Mouse (Mus musculus) MEL (cell line): Measurements from ENCODE around the gene Dhcr24. TPM values are rescaled to one million over a fixed set of nuclear protein-coding genes. Genes with fewer than 3 reads are reported as not detected.

Experiments
- DNase-seq: peaks from one replicate; pipeline ENCODE4 v3.0.0; 2011; ENCODE audit warnings: low read depth, low spot score
- H3K27ac ChIP-seq: 2 replicates; pipeline ENCODE4 v1.5.1; 2012; ENCODE audit warnings: low read depth, mild to moderate bottlenecking, control low read depth, low read length, moderate library complexity; ENCODE audit not compliant: control insufficient read depth
- H3K27me3 ChIP-seq, 2 experiments: fragments of 150-350 bp in 1 of 2; sonication (generic) in 1 of 2; 2 replicates each; pipeline ENCODE4 v1.6.1; 2012; ENCODE audit warnings: low read length in 2 of 2, mild to moderate bottlenecking in 2 of 2, improper control_type of control experiment in 1 of 2, moderate library complexity in 1 of 2; ENCODE audit not compliant: insufficient read depth in 2 of 2, control insufficient read depth in 1 of 2
- H3K36me3 ChIP-seq, 2 experiments: 2 replicates each; pipeline ENCODE4 v1.6.1; 2012 to 2014; ENCODE audit warnings: low read length in 2 of 2, improper control_type of control experiment in 1 of 2, inconsistent platforms in 1 of 2, mild to moderate bottlenecking in 1 of 2; ENCODE audit not compliant: insufficient read depth in 2 of 2, control insufficient read depth in 1 of 2
- H3K4me1 ChIP-seq, 2 experiments: fragments of 150-350 bp in 1 of 2; sonication (generic) in 1 of 2; 2 replicates each; pipeline ENCODE4 v1.6.1; 2012; ENCODE audit warnings: low read length in 2 of 2, improper control_type of control experiment in 1 of 2, mild to moderate bottlenecking in 1 of 2; ENCODE audit not compliant: insufficient read depth in 2 of 2, control insufficient read depth in 1 of 2
- H3K4me3 ChIP-seq, 2 experiments: fragments of 150-350 bp in 1 of 2; sonication (generic) in 1 of 2; 2 replicates each; pipeline ENCODE4 v1.5.1; 2012; ENCODE audit warnings: low read depth in 2 of 2, low read length in 2 of 2, mild to moderate bottlenecking in 2 of 2, moderate library complexity in 2 of 2, control low read depth in 1 of 2, improper control_type of control experiment in 1 of 2; ENCODE audit not compliant: control insufficient read depth in 1 of 2, insufficient read depth in 1 of 2
- H3K79me2 ChIP-seq: 2 replicates; pipeline ENCODE4 v1.6.1; 2012; ENCODE audit warnings: mild to moderate bottlenecking, low read length, moderate library complexity; ENCODE audit not compliant: control insufficient read depth, poor library complexity, insufficient read depth
- H3K9ac ChIP-seq: 2 replicates; pipeline ENCODE4 v1.6.1; 2012; ENCODE audit warnings: low read depth, mild to moderate bottlenecking, control low read depth, low read length, moderate library complexity; ENCODE audit not compliant: control insufficient read depth, poor library complexity, severe bottlenecking
- H3K9me3 ChIP-seq: fragments of 150-350 bp; sonication (generic); replicated peaks from 2 replicates; pipeline ENCODE4 v1.6.1; 2012; ENCODE audit warnings: mild to moderate bottlenecking, low read length, improper control_type of control experiment, moderate library complexity; ENCODE audit not compliant: insufficient read depth
- BHLHE40 ChIP-seq: IDR thresholded peaks from 2 replicates; pipeline ENCODE4 v1.6.1; 2012; ENCODE audit warnings: low read depth, mild to moderate bottlenecking, inconsistent platforms, low read length, improper control_type of control experiment, borderline replicate concordance
- CHD1 ChIP-seq: IDR thresholded peaks from 2 replicates; pipeline ENCODE4 v1.6.1; 2012; ENCODE audit warnings: low read depth, mild to moderate bottlenecking, inconsistent platforms, low read length, improper control_type of control experiment
- CHD2 ChIP-seq: IDR thresholded peaks from 2 replicates; pipeline ENCODE4 v1.6.1; 2011; ENCODE audit warnings: low read length, improper control_type of control experiment
- CTCF ChIP-seq, 3 experiments: IDR thresholded peaks in 2 of 3; conservative IDR thresholded peaks in 1 of 3; 2 replicates each; pipeline ENCODE4 v1.5.1; 2011 to 2012; ENCODE audit warnings: low read length in 3 of 3, low read depth in 2 of 3, mild to moderate bottlenecking in 2 of 3, improper control_type of control experiment in 1 of 3, inconsistent platforms in 1 of 3, mixed read lengths in 1 of 3, moderate library complexity in 1 of 3; ENCODE audit not compliant: control insufficient read depth in 1 of 3, insufficient read depth in 1 of 3, poor library complexity in 1 of 3, severe bottlenecking in 1 of 3
- E2F4 ChIP-seq: IDR thresholded peaks from 2 replicates; pipeline ENCODE4 v1.6.1; 2011; ENCODE audit warnings: low read depth, low read length, improper control_type of control experiment, borderline replicate concordance
- ELF1 ChIP-seq: IDR thresholded peaks from 2 replicates; pipeline ENCODE4 v1.6.1; 2014; ENCODE audit warnings: low read depth, mild to moderate bottlenecking, inconsistent platforms, low read length, improper control_type of control experiment, moderate library complexity
- EP300 ChIP-seq, 2 experiments: IDR thresholded peaks; 2 replicates each; pipeline ENCODE4 v1.6.1; 2011; ENCODE audit warnings: improper control_type of control experiment in 2 of 2, low read length in 2 of 2, low read depth in 1 of 2, mild to moderate bottlenecking in 1 of 2
- ETS1 ChIP-seq: IDR thresholded peaks from 2 replicates; pipeline ENCODE4 v1.6.1; 2012; ENCODE audit warnings: low read depth, mild to moderate bottlenecking, inconsistent platforms, low read length, improper control_type of control experiment, moderate library complexity
- GABPA ChIP-seq: IDR thresholded peaks from 2 replicates; pipeline ENCODE4 v1.6.1; 2012; ENCODE audit warnings: low read depth, mild to moderate bottlenecking, inconsistent platforms, low read length, improper control_type of control experiment, moderate library complexity
- GATA1 ChIP-seq: IDR thresholded peaks from 2 replicates; pipeline ENCODE4 v1.6.1; 2011; ENCODE audit warnings: low read depth, low read length, improper control_type of control experiment
- HCFC1 ChIP-seq: IDR thresholded peaks from 2 replicates; pipeline ENCODE4 v1.6.1; 2012; ENCODE audit warnings: low read depth, mild to moderate bottlenecking, inconsistent platforms, low read length, improper control_type of control experiment, moderate library complexity
- KAT2A ChIP-seq: conservative IDR thresholded peaks from 2 replicates; pipeline ENCODE4 v1.6.1; 2012; ENCODE audit warnings: low read depth, low read length, improper control_type of control experiment, inconsistent platforms
- MAFK ChIP-seq: IDR thresholded peaks from 2 replicates; pipeline ENCODE4 v1.6.1; 2011; ENCODE audit warnings: low read depth, mild to moderate bottlenecking, low read length, improper control_type of control experiment, borderline replicate concordance
- MAX ChIP-seq: IDR thresholded peaks from 2 replicates; pipeline ENCODE4 v1.6.1; 2011; ENCODE audit warnings: low read length, improper control_type of control experiment
- MEF2A ChIP-seq: IDR thresholded peaks from 2 replicates; pipeline ENCODE4 v1.6.1; 2014; ENCODE audit warnings: low read depth, mild to moderate bottlenecking, inconsistent platforms, low read length, improper control_type of control experiment; ENCODE audit not compliant: poor library complexity, insufficient replicate concordance, severe bottlenecking; ENCODE audit errors: extremely low read depth
- MYC ChIP-seq: IDR thresholded peaks from 2 replicates; pipeline ENCODE4 v1.6.1; 2011; ENCODE audit warnings: low read depth, mild to moderate bottlenecking, low read length, improper control_type of control experiment, moderate library complexity
- NELFE ChIP-seq: IDR thresholded peaks from 2 replicates; pipeline ENCODE4 v1.6.1; 2011; ENCODE audit warnings: low read depth, low read length, improper control_type of control experiment
- NRF1 ChIP-seq: IDR thresholded peaks from 2 replicates; pipeline ENCODE4 v1.6.1; 2014; ENCODE audit warnings: low read depth, mild to moderate bottlenecking, inconsistent platforms, low read length, improper control_type of control experiment, moderate library complexity; ENCODE audit not compliant: poor library complexity, insufficient read depth, severe bottlenecking
- POLR2A ChIP-seq, 2 experiments: IDR thresholded peaks; 2 replicates each; pipeline ENCODE4 v1.6.1; 2011 to 2012; ENCODE audit warnings: low read length in 2 of 2, mild to moderate bottlenecking in 2 of 2, control low read depth in 1 of 2, improper control_type of control experiment in 1 of 2, low read depth in 1 of 2, moderate library complexity in 1 of 2; ENCODE audit not compliant: control insufficient read depth in 1 of 2, insufficient read depth in 1 of 2, poor library complexity in 1 of 2
- RAD21 ChIP-seq: IDR thresholded peaks from 2 replicates; pipeline ENCODE4 v1.6.1; 2011; ENCODE audit warnings: mild to moderate bottlenecking, low read depth, low read length, improper control_type of control experiment
- RCOR1 ChIP-seq: IDR thresholded peaks from 2 replicates; pipeline ENCODE4 v1.6.1; 2012; ENCODE audit warnings: low read depth, mild to moderate bottlenecking, inconsistent platforms, low read length, improper control_type of control experiment
- SIN3A ChIP-seq: IDR thresholded peaks from 2 replicates; pipeline ENCODE4 v1.6.1; 2012; ENCODE audit warnings: low read length, improper control_type of control experiment, inconsistent platforms
- TAL1 ChIP-seq: IDR thresholded peaks from 2 replicates; pipeline ENCODE4 v1.6.1; 2012; ENCODE audit warnings: mild to moderate bottlenecking, inconsistent platforms, low read length, moderate library complexity, mixed read lengths
- USF1 ChIP-seq: IDR thresholded peaks from 2 replicates; pipeline ENCODE4 v1.6.1; 2014; ENCODE audit warnings: low read depth, mild to moderate bottlenecking, inconsistent platforms, low read length, improper control_type of control experiment, moderate library complexity
- USF2 ChIP-seq, 2 experiments: IDR thresholded peaks; 2 replicates each; pipeline ENCODE4 v1.6.1; 2011 to 2012; ENCODE audit warnings: improper control_type of control experiment in 2 of 2, low read length in 2 of 2, borderline replicate concordance in 1 of 2, inconsistent platforms in 1 of 2, low read depth in 1 of 2, mild to moderate bottlenecking in 1 of 2; ENCODE audit not compliant: insufficient read depth in 1 of 2
- ZMIZ1 ChIP-seq: IDR thresholded peaks from 2 replicates; pipeline ENCODE4 v1.6.1; 2012; ENCODE audit warnings: low read depth, mild to moderate bottlenecking, inconsistent platforms, low read length, improper control_type of control experiment, moderate library complexity
- polyA plus RNA-seq, 2 experiments: library from polyadenylated mRNA; stranded (reverse) in 1 of 2; unstranded in 1 of 2; fragments of >175 nt in 1 of 2; fragments of >200 nt in 1 of 2; gene quantifications; 2 replicates each; pipeline versions ENCODE4 v1.2.1 to v1.2.4; 2012; ENCODE audit warnings: low replicate concordance in 2 of 2, low read depth in 1 of 2; ENCODE audit not compliant: insufficient read length in 2 of 2, insufficient read depth in 1 of 2, missing spikeins in 1 of 2
- total RNA-seq: library from RNA; depleted of rRNA; stranded (reverse); fragments of 300-350 nt; gene quantifications from 2 replicates; pipeline ENCODE4 v1.2.3, GENCODE M21; 2012

Dhcr24 gene
- total and polyA plus RNA-seq, 3 experiments: 39.2 to 63.0 TPM; not detected in 1

- H3K79me2 ChIP-seq: no peaks in the 10 kb centered on the region
- H3K4me3 ChIP-seq: no peak overlapping the region
- no peaks in the 10 kb centered on the region for H3K36me3 ChIP-seq
- no peak for DNase-seq
- H3K27ac ChIP-seq: no peak overlapping the region
- H3K4me1 ChIP-seq: no peaks in the 10 kb centered on the region
- peaks cover 10 to 24% of the 10 kb centered on the region in 2 experiments for H3K27me3 ChIP-seq
- no peak overlapping the region for H3K9ac ChIP-seq
- H3K9me3 ChIP-seq: no peaks in the 10 kb centered on the region
- TF ChIP-seq ELF1 (no peak), HCFC1 (no peak), GATA1 (no peak), E2F4 (no peak), RCOR1 (no peak), GABPA (no peak), MAX (no peak), TAL1 (no peak), EP300 (IDR thresholded peaks at IDR 0.05; ENCODE audit: low read depth in 1 of 2, low read length in 2 of 2) (no peak), MAFK (no peak), USF2 (IDR thresholded peaks at IDR 0.05; ENCODE audit: borderline replicate concordance in 1 of 2, insufficient read depth in 1 of 2, low read depth in 1 of 2, low read length in 2 of 2) (no peak), ZMIZ1 (no peak), CHD2 (no peak), CHD1 (no peak), MYC (no peak), NELFE (no peak), SIN3A (no peak)
Observed at GRCm38 (mm10) chr4:106633281-106634085, 72.6 kb downstream of the Dhcr24 start.

GRCm38 (mm10) chr4:106634086-106634479, 73.2 kb downstream of the Dhcr24 start:
- no peaks in the 10 kb centered on the region for H3K9me3 ChIP-seq
- H3K4me1 ChIP-seq: no peaks in the 10 kb centered on the region
- H3K27me3 ChIP-seq: peaks cover 8 to 24% of the 10 kb centered on the region in 2 experiments
- no peak overlapping the region for H3K4me3 ChIP-seq
- no peak overlapping the region for H3K9ac ChIP-seq
- no peaks in the 10 kb centered on the region for H3K79me2 ChIP-seq
- H3K27ac ChIP-seq: no peak overlapping the region
- DNase-seq: no peak
- no peak for TF ChIP-seq CTCF (IDR thresholded peaks at IDR 0.05 in 2 of 3, conservative IDR thresholded peaks at IDR 0.05 in 1 of 3; ENCODE audit: control insufficient read depth in 1 of 3, insufficient read depth in 1 of 3, low read depth in 2 of 3, low read length in 3 of 3, poor library complexity in 1 of 3, severe bottlenecking in 1 of 3)
- TF ChIP-seq MEF2A: no peak
- no peak for TF ChIP-seq SIN3A
- TF ChIP-seq HCFC1: no peak
- no peak for TF ChIP-seq ETS1
- TF ChIP-seq ELF1: no peak
- TF ChIP-seq MAX: no peak
- TF ChIP-seq E2F4: no peak
- TF ChIP-seq RAD21: no peak
- TF ChIP-seq BHLHE40: no peak
- no peak for TF ChIP-seq KAT2A
- TF ChIP-seq POLR2A (IDR thresholded peaks at IDR 0.05; ENCODE audit: control insufficient read depth in 1 of 2, insufficient read depth in 1 of 2, low read depth in 1 of 2, low read length in 2 of 2, poor library complexity in 1 of 2): no peak
- TF ChIP-seq NRF1: no peak
- no peak for TF ChIP-seq USF1
- TF ChIP-seq MYC: no peak
- TF ChIP-seq USF2 (IDR thresholded peaks at IDR 0.05; ENCODE audit: borderline replicate concordance in 1 of 2, insufficient read depth in 1 of 2, low read depth in 1 of 2, low read length in 2 of 2): no peak
- TF ChIP-seq RCOR1: no peak
- H3K36me3 ChIP-seq: no peaks in the 10 kb centered on the region
